Mouse (Mus musculus) left cerebral cortex, postnatal 14 days (tissue): ENCODE results near the gene Scly. TPM values are rescaled to one million over a fixed set of nuclear protein-coding genes. Genes with fewer than 3 reads are reported as not detected.

Source experiments
- DNase-seq, 2 experiments: peaks; one replicate each; pipeline ENCODE4 v3.0.0; 2021 to 2022; ENCODE audit warnings: low spot score in 2 of 2, mixed read lengths in 1 of 2
- intact Hi-C: fragments of 180-260 bp; cut with DNase I; formaldehyde crosslinking; loops from one replicate; pipeline ENCODE4 v1.15.1; 2025
- total RNA-seq, 2 experiments: library from RNA; stranded (reverse); gene quantifications; 2 replicates each; pipeline ENCODE4 v1.2.3; 2021

Gene Scly
- total RNA-seq, 2 experiments from 2014 or later: 10.5 to 12.7 TPM

DNA sequence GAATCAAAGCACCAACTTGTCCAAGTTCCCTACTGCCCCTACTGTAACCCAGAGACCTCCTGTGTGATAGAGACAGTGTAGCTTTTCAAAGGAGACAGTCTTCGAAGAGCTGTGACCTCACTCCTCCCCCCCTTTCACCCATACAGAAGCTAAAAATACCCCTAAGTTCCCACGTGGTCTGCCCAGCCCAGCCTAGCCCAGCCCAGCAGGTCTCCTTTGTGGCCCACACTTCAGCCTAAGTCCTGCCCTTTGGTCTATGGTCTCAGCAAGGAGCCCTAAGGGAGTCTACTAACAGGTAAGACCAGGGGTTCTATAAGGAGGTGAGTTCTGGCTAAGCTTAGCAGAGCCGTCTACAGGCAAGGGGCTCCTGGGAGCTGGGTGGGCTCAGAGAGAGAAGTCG is 52.7 kb downstream of the Scly start, which contains the start of gene Klhl30:
Gene Klhl30, plus strand, starts transcription at position 176 of the 400 bp plus-strand sequence.
- intact Hi-C loops: no loop called here
- DNase-seq: no peak

DNA sequence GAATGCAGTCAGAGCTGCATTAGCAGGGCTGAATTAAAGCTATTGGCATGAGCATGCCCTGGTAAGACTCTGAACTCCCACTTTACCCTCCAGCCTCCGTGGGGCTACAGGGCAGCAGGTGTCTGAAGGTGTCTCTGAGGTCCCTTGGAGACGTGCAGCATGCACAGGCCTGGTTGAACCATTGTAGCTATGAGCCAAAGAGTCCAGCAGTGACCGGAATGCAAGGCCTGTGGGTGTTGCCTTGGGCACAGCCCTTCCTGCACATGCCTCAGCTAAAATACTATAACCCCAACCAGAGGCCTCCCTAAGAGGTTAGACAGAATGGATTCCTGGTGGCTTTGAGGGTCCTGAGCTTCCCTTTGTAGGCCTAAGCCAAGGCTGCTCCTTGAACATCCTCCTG is 53.1 kb downstream of the Scly start:
- no peak for DNase-seq
- intact Hi-C loops: no loop called here

DNA sequence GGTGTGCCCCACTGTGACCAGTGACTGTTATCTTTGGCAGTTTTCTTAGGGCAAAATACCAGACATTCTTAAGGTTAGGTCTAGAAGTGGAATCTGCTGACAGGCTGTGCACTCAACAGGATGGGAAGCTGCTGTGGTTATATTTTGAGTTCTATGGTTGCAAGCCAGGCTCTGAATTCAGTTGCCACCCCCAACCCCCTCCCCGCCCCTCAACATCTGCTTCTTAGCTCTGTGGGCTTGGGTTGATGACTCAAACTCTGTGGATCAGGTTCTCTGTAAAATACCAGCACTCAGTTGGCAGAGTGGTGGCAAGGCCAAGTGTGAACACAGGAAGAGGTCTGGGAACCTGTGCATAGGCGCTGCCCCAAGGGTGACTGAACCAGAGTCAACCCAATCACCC is 54.1 kb downstream of the Scly start:
- intact Hi-C loops: no loop called here
- DNase-seq: no peak

DNA sequence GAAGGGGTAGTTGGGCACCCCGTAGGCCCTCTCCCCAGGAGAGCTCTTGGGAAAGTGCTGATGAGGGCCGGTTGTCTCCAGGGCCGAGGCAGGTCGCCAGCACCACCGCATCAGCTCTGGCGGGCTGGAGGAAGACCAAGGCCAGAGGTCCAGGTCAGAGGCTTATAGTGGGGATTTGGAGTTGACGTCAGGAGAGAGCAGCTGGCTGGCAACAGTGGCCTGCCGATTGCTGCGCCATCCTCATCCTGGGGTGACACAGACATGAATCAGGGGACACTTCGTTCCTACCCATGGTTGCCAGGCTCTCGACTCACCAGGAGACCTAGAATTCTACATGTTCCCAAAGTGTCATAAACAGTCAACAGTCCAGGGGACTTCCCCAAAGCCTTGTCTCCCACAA is 58.0 kb downstream of the Scly start:
- intact Hi-C loops: no loop called here
- DNase-seq: no peak

DNA sequence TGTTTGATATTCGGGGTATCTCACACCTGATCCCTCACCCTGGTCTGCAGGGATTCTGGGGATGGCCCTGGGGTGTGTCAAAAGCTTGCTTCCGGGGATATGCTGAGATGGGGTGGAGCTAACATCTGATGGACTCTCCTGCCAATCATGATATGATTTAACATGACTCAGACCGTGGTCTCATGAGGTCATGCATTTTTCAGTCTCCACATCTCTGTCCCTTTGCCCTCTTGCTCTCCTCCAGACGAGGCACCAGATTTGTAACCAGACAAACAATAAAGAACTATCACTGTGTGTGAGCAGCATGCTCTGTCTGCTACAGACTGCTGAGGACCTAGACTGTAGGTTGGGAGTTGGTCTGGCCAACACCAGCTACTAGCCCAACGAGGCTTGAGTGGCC is 64.0 kb downstream of the Scly start:
- no peak for DNase-seq
- intact Hi-C loops: no loop called here

DNA sequence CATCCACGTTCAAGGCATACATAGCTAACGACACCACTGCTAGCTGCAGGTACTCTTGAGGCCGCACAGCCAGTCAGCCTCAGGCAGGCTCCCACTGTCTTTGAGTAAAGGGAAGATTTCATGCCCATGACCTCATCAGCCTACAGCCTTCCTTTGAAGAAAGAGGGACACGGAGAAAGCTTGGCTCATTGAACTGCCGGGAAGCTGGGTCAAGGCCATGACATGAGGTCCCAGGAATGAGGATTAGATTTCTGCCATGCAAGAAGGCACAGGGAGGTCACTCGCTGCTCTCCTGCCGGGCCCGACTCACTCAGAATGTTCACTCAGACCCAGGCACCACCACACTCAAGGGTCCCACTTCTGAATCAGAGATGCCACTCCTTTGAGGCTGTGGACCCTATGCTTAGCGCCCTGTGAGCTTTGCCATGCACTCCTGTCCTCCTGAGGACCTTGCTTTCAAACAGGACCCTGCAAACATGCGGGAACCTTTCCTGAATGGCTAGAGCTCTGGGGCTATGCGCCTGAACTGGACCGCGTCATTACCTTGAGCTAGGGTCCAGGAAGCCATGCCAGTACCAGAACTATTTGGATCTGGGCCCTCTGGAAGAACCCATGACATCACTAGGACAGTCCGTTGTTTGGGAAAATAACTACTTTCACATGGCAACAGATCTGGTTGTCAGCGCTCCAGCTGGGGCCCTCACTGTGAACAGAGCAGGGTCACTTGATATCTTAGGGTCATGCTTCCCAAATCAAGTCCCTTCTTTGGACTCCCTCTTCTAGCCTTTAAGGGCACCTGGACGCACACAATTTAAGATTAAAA is 66.9 kb downstream of the Scly start:
- DNase-seq: no peak
- intact Hi-C loops: no loop called here

DNA sequence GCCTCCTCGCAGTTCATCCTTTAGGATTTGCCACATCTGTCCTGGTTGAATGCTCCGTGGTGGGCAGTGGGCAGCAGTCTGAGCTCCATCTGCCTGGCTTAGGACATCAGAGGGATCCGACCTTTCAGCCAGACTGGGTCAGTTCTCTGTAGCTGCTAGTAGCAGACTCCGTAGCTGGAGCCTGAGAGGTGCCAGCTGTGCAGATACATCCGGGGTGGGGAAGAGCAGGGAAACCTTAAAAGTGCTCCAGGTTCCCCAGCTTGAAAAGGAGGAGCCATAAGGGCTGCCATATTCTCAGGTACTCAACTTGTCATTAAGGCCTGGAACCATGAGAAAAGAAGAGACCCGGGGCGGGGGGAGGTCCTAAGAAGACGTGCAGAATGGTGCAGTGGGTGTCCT is 67.7 kb downstream of the Scly start:
- DNase-seq: no peak
- intact Hi-C loops: no loop called here

DNA sequence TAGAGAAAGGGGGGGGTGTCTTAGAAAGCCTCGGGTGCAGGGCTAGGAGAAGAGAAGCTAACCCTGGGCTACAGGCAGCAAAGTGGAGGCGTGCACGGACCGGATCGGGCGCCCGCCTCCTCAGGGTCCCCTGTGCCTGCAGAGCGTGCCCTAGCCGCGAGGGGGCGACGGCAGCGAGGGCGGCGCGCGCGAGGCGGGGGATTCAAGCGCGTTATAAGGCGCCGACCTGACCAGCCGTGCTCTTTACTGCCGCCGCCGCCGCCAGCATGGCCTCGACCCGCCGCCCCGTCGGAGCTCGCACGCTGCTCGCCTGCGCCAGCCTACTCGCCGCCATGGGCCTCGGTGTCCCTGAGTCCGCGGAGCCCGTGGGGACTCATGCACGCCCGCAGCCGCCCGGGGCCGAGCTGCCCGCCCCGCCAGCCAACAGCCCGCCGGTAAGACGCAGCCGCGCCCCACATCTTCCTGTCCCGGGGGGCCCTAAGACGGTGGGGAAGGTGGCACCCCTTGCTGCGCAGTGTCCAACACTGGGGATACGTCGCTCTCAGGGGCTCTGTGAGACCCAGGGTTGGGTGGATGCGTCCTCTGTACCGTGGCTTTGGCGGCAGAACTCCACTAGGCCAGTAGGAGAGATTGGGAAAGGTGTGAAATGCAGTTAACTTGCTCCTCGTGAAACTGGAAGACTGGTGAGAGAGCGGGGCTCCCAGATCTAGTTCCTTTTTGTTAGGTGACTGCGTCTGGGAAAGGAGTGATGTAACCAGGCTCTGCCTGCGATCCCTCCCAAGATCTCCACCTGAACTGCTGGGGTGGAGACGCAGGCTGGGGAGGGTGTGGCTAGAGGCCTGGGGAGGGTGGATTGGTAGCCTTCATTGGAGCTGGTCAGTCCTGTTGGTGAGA is 68.3 kb downstream of the Scly start, which contains the start of gene Erfe:
Gene Erfe, plus strand, starts transcription at position 216 of the 894 bp plus-strand sequence.
- peak; percentile 30 to 46 for DNase-seq
- intact Hi-C loops: no loop called here

DNA sequence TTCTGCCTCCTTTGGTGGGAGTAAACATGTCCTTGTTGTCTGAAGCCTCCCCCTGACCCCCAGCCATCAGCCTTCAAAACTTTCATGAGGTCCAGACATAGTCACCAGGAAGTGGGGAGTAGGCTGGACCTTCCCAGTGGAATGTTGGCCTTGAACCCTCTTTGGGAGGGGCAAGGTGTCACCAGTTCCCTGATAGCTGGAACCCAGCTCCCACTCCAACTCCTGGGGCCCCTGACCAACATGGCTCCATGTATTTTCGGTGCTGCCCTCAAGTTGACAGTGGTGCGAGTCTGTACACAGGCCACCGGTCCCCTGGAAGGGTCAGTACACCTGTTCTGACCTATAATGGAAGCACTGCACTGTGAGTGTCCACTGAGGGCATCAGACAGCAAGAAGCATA is 69.2 kb downstream of the Scly start:
- intact Hi-C loops: no loop called here
- no peak for DNase-seq

DNA sequence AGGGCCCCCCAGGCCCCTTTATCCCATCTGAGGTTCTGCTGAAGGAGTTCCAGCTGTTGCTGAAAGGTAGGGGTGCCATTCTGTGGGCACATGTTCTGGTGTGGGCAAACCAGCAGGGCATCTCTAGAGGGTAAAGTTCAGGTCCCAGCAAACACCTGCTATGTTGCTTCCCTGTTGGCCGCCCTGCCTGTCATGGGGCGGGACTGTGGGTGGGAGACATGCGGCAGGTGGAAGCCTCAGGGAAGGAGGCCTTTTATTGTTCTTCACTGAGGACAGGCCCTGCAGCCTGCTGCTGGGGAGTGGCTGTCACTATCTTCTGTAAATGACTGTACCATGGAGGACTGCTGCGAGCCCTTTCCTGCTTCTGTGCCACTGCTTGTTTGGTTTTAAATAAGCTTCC is 71.3 kb downstream of the Scly start:
- intact Hi-C loops: no loop called here
- no peak for DNase-seq

DNA sequence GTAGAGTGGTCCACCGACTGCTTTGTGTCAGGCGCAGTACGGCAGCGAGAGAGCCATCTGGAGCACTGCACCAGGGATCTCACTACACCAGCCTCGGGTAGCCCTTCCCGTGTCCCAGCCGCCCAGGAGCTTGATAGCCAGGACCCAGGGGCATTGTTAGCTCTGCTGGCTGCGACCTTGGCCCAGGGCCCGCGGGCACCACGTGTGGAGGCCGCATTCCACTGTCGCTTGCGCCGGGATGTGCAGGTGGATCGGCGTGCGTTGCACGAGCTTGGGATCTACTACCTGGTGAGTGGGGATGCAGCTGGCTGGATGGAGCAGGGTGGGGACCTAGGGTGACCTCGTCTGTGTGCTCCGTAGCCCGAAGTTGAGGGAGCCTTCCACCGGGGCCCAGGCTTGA is 71.9 kb downstream of the Scly start:
- DNase-seq: no peak
- intact Hi-C loops: no loop called here

Other genes starting within 250 kb of the Scly start
- not detected for gene Rbm44, start 153.2 kb upstream of the Scly start, total RNA-seq
- gene Ramp1, start 118.5 kb upstream of the Scly start, total RNA-seq: 10 to 100 TPM; 48.3 to 48.8 TPM
- 10 to 100 TPM; 52.5 to 58.4 TPM for gene Ube2f, start 48.0 kb upstream of the Scly start, total RNA-seq
- gene Espnl, start 23.7 kb downstream of the Scly start, total RNA-seq: under 1 TPM; 0.13 to 0.15 TPM
- under 1 TPM in 1 of 2 experiments, not detected in 1; 0.11 TPM for gene Klhl30, start 52.7 kb downstream of the Scly start, total RNA-seq
- gene Erfe, start 68.1 kb downstream of the Scly start, total RNA-seq: under 1 TPM; 0.15 to 0.34 TPM
- 10 to 100 TPM; 49.9 to 56.0 TPM for gene Ilkap, start 100.5 kb downstream of the Scly start, total RNA-seq
- gene Hes6, start 115.7 kb downstream of the Scly start, total RNA-seq: 10 to 100 TPM; 16.5 to 21.0 TPM
- 10 to 100 TPM; 18.8 to 26.1 TPM for gene Per2, start 161.0 kb downstream of the Scly start, total RNA-seq
- gene Traf3ip1, start 196.3 kb downstream of the Scly start, total RNA-seq: 10 to 100 TPM; 14.9 to 16.3 TPM
- 10 to 100 TPM; 43.8 to 45.9 TPM for gene Asb1, start 242.2 kb downstream of the Scly start, total RNA-seq